Mouse (Mus musculus) gastrocnemius, adult 8-10 months (tissue): Measurements from ENCODE around the gene Agps. TPM values are rescaled to one million over a fixed set of nuclear protein-coding genes. Genes with fewer than 3 reads are reported as not detected.

Source experiments
- DNase-seq, 2 experiments: peaks; one replicate each; pipeline ENCODE4 v3.0.0; 2022; ENCODE audit warnings: low spot score in 2 of 2
- total RNA-seq, 4 experiments: library from RNA; stranded (reverse); gene quantifications; 2 replicates each; pipeline ENCODE4 v1.2.4; 2022

Agps gene
- total RNA-seq, 4 experiments from 2014 or later: 19.1 to 24.1 (median 20.0) TPM

DNA sequence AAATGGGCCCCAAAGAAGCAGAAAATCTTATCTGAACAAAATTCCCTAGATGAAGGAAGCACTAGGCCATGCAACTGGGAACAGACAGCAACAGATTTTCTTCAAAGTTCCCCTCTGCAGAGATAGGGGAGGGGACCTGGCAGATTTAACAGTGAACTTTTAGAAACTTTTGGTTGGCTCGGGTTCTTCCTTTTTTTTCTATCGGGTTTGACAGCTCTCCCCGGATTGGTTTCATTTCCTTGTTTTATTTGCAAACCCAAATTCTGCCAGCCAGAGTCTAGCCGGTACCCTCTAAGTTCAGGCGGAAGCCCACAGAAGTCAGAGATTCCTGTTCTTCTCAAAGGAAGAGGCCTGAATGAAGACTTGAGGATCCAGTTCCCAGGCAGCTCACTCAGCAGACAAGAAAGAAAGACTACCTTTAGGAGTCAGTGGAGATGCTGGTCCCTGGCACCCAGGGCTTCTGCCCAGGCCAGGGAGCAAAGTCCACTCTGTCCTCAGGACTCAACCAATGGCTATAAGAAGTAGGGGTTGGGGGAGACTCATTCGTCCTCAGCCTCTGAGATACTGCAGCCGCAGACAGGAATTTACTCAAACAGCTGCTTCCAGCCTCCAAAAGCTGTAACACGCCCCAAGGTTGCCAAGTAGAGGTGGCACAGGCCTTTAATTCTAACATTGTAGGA is 2.9 kb upstream of the Agps start:
- DNase-seq: no peak

DNA sequence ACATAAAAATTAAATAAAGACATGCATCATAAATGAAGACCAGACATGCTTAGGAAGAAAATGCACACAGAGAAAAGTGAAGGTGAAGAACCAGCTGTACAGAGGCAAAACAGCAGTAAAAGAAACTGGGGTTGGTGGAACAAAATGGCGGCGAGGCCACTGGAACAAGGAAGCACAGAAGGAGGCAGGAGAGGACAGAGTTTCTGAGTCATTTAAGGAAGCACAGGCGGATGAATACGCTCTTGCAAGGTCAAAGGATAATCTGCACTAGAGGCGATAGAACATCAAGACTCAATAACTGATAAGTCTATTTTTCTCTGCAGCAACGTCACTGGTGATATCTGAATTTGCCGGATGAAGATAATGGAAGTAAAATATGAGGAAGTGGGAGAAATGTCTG is 1.7 kb upstream of the Agps start:
- DNase-seq: no peak

GRCm38 (mm10) chr2:75832781-75833180 is 804 bp downstream of the Agps start:
- DNase-seq: no peak

DNA sequence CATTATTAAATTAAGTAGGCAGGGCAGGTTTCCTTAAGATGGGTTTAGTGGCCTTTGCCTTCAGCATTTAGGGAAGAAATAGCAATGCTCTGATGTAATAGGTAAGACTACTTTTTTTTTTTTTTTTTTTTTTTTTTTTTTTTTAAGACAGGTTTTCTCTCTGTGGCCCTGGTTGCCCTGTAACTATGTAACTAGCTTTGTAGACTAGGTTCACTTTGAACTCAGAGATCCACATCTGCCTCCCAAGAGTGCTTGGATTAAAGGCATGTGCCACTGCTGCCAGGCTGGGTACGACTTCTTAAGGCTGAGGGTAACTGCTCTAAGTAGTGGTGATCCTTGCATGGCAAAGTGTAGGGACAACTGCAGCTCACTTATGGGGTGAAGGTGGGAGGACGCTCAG is 2.5 kb downstream of the Agps start:
- no peak for DNase-seq

DNA sequence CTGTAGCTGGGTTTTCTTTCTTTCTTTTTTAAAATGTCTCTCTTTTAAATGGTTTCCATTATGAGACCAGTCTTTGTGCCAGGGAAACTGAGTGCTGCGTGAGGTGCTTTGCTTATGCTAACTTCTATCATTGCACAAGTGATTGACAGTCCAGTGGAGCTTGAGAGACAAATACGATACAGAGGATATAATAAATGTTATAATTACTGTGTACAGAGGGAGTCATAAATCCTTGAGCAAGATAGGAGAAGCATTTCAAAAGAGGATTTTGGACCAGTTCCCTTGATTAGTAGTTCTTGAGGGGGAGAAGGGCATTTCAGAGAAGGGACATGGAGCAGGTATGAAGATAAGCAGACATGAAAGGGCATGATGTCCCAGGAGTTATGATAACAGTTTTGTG is 10.3 kb downstream of the Agps start:
- no peak for DNase-seq

- DNase-seq: no peak
Observed at GRCm38 (mm10) chr2:75847708-75848107, 15.7 kb downstream of the Agps start.

GRCm38 (mm10) chr2:75852483-75852882 is 20.5 kb downstream of the Agps start:
- DNase-seq: no peak

GRCm38 (mm10) chr2:75854136-75854535 is 22.2 kb downstream of the Agps start:
- DNase-seq: no peak

GRCm38 (mm10) chr2:75861115-75861514 is 29.1 kb downstream of the Agps start:
- DNase-seq: no peak

GRCm38 (mm10) chr2:75869604-75870003 is 37.6 kb downstream of the Agps start:
- DNase-seq: no peak

- DNase-seq: no peak
Observed at GRCm38 (mm10) chr2:75874008-75874559, 42.1 kb downstream of the Agps start.

DNA sequence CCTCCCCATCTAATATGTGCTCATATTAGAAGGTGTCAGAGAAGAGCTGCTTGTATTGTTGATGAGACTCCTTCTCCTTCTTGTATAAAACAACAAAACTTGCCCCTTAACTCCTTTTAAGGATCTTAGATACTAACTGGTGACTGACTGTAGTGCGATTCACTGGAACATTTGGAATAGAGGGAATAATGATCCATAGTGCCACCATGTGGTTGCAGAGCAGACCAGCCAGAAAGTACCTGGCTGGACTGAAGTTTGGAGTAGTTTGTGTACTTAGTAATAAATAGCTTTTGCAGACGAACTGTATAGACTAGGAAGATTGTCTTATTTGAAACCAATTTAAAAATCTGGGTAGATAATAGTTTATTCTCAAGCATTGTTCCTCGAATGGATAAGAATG is 47.8 kb downstream of the Agps start:
- no peak for DNase-seq

GRCm38 (mm10) chr2:75883543-75883942 is 51.6 kb downstream of the Agps start:
- peak in 1 of 2 experiments; percentile 16 for DNase-seq

- DNase-seq: no peak
Observed at GRCm38 (mm10) chr2:75891981-75892380, 60.0 kb downstream of the Agps start.

GRCm38 (mm10) chr2:75895711-75896110 is 63.7 kb downstream of the Agps start:
- DNase-seq: no peak

DNA sequence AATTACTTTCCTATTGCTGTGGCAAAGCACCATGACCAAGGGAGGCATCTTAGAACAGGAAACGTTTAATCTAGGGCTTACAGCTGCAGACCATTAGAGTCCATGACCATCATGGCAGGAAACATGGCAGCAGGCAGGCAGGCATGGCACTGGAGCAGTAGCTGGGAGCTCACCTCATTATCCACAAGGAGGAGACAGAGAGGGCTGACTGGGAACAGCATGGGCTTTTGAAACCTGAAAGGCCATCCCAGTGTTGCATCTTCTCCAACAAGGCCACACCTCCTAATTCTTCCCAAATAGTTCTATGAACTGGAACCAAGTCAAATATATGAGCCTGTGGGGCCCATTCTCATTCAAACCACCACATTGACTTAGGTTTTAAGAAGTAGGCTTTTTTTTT is 68.3 kb downstream of the Agps start:
- no peak for DNase-seq

DNA sequence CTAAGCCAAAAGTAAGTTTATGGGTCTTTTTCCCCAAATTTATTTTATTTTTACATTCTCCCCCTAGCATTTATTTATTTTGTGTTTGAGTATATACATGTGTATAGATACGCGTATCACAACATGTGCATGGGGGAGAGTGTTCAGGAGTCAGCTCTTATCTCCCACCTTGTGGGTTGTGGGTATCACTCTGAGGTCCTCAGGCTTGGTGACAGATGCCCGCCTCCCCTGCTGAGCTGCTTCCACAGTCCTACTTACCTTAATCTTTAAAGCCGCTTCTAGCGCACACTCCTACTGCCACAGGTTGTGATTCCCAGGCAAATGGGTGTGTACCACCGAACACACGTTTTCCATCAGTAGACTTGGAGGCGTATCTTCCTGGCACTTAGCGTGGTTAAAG is 69.9 kb downstream of the Agps start:
- DNase-seq: no peak

GRCm38 (mm10) chr2:75907142-75907541 is 75.2 kb downstream of the Agps start:
- DNase-seq: no peak

GRCm38 (mm10) chr2:75915040-75915439 is 83.1 kb downstream of the Agps start:
- no peak for DNase-seq

GRCm38 (mm10) chr2:75923807-75924340 is 91.9 kb downstream of the Agps start:
- no peak for DNase-seq

DNA sequence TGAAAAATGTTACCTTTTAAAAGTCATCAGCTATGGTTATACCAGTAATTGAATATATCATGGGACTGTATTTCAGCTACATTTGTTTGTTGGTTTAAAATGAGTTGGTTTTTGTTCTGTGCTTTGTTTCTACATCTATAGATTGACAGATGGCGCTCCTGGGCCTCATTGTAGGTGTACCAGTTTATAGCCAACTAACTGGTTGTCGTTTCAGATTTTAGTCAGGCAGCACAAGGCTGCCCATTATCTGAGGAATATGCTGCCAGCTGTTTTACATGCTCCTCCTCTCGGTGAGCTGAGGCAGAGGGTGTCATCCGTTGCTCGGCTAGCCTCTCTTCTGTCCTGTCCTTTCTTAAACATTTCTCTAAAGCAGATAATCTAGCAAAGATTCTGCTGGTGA is 94.1 kb downstream of the Agps start:
- DNase-seq: no peak

GRCm38 (mm10) chr2:75928011-75928410 is 96.0 kb downstream of the Agps start:
- DNase-seq: no peak

GRCm38 (mm10) chr2:75929141-75929540 is 97.2 kb downstream of the Agps start:
- DNase-seq: no peak
